Mouse (Mus musculus): ENCODE measurements around the gene Gpr50.

The Gpr50 gene

GRCm38 (mm10) chrX:71663374-71663773, at the start of gene Gpr50:
Gene Gpr50 (plus strand): TSS chrX:71663667.
- no peak for DNase-seq (ENCODE audit: low read depth)

- DNase-seq (ENCODE audit: low read depth): peak; percentile 61
Measured at GRCm38 (mm10) chrX:71622286-71622685, 41.2 kb upstream of the Gpr50 start.

GRCm38 (mm10) chrX:71623843-71624242, 39.6 kb upstream of the Gpr50 start:
- peak; percentile 33 for DNase-seq (ENCODE audit: low read depth)

GRCm38 (mm10) chrX:71628306-71628705, 35.2 kb upstream of the Gpr50 start:
- peak; percentile 50 for DNase-seq (ENCODE audit: low read depth)

GRCm38 (mm10) chrX:71630709-71631108, 32.8 kb upstream of the Gpr50 start:
- DNase-seq (ENCODE audit: low read depth): no peak

GRCm38 (mm10) chrX:71631130-71631529, 32.3 kb upstream of the Gpr50 start:
- DNase-seq (ENCODE audit: low read depth): no peak

- peak; percentile 47 for DNase-seq (ENCODE audit: low read depth)
Measured at GRCm38 (mm10) chrX:71647958-71648357, 15.5 kb upstream of the Gpr50 start.

- DNase-seq (ENCODE audit: low read depth): no peak
Measured at GRCm38 (mm10) chrX:71648434-71648833, 15.0 kb upstream of the Gpr50 start.

GRCm38 (mm10) chrX:71648848-71649454, 14.5 kb upstream of the Gpr50 start:
- peak; percentile 38 for DNase-seq (ENCODE audit: low read depth)

- DNase-seq (ENCODE audit: low read depth): no peak
Measured at GRCm38 (mm10) chrX:71649993-71650392, 13.5 kb upstream of the Gpr50 start.

- DNase-seq (ENCODE audit: low read depth): no peak
Measured at GRCm38 (mm10) chrX:71661794-71662193, 1.7 kb upstream of the Gpr50 start.

GRCm38 (mm10) chrX:71663871-71664687, 612 bp downstream of the Gpr50 start:
- DNase-seq (ENCODE audit: low read depth): no peak

GRCm38 (mm10) chrX:71664688-71665026, 1.2 kb downstream of the Gpr50 start:
- DNase-seq (ENCODE audit: low read depth): no peak

- DNase-seq (ENCODE audit: low read depth): no peak
Measured at GRCm38 (mm10) chrX:71670254-71670653, 6.8 kb downstream of the Gpr50 start.

- DNase-seq (ENCODE audit: low read depth): no peak
Measured at GRCm38 (mm10) chrX:71700817-71701469, 37.5 kb downstream of the Gpr50 start.

Measured in 416B (cell line).